Mouse (Mus musculus) central nervous system, embryonic 14 days (tissue): Measurements from ENCODE around the gene Sspn. TPM values are rescaled to one million over a fixed set of nuclear protein-coding genes. Genes with fewer than 3 reads are reported as not detected.

Experiments used
- polyA plus RNA-seq: library from polyadenylated mRNA; depleted of rRNA; stranded (reverse); fragments of >200 nt; gene quantifications from 2 replicates; pipeline ENCODE4 v1.2.3, GENCODE M21; 2012; rRNA removed

Sspn gene
- polyA plus RNA-seq: 1.4 and 2.9 TPM in 2 replicates

GRCm38 (mm10) chr6:145931341-145931740 is at the start of gene Sspn:
Gene Sspn, plus strand, starts transcription at chr6:145931641.

Other genes with a start within 250 kb of the Sspn start
- gene Rassf8, start 184.9 kb upstream of the Sspn start, polyA plus RNA-seq: 11.9 and 20.1 TPM in 2 replicates
- gene Bhlhe41, start 66.1 kb upstream of the Sspn start, polyA plus RNA-seq: 1.5 and 2.4 TPM in 2 replicates